Mouse (Mus musculus) testis, adult 2 months (tissue): Measurements from ENCODE around the gene Olfr95. TPM values are rescaled to one million over a fixed set of nuclear protein-coding genes. Genes with fewer than 3 reads are reported as not detected.

Source experiments
- H3K27ac ChIP-seq: fragments of 200-500 bp; 2 replicates; pipeline ENCODE4 v1.5.1; 2012; ENCODE audit warnings: low read depth, low read length; ENCODE audit not compliant: control insufficient read depth, insufficient read depth
- H3K27me3 ChIP-seq: fragments of 200-500 bp; 2 replicates; pipeline ENCODE4 v1.6.1; 2012; ENCODE audit warnings: mild to moderate bottlenecking, low read length, moderate library complexity; ENCODE audit not compliant: control insufficient read depth, insufficient read depth
- H3K36me3 ChIP-seq: fragments of 200-500 bp; 2 replicates; pipeline ENCODE4 v1.6.1; 2012; ENCODE audit warnings: mild to moderate bottlenecking, low read length; ENCODE audit not compliant: control insufficient read depth, insufficient read depth
- H3K4me1 ChIP-seq: fragments of 200-500 bp; 2 replicates; pipeline ENCODE4 v1.6.1; 2012; ENCODE audit warnings: low read length; ENCODE audit not compliant: control insufficient read depth, insufficient read depth
- H3K4me3 ChIP-seq: fragments of 200-500 bp; 2 replicates; pipeline ENCODE4 v1.5.1; 2012; ENCODE audit warnings: low read depth, mild to moderate bottlenecking, low read length, moderate library complexity, mixed read lengths; ENCODE audit not compliant: control insufficient read depth
- CTCF ChIP-seq: fragments of 200-500 bp; IDR thresholded peaks from 2 replicates; pipeline ENCODE4 v1.5.1; 2012; ENCODE audit warnings: low read depth, mild to moderate bottlenecking, inconsistent platforms, low read length, moderate library complexity; ENCODE audit not compliant: control insufficient read depth, insufficient read depth, insufficient replicate concordance
- POLR2A ChIP-seq: fragments of 200-500 bp; IDR thresholded peaks from 2 replicates; pipeline ENCODE4 v1.6.1; 2012; ENCODE audit warnings: low read depth, mild to moderate bottlenecking, inconsistent platforms, low read length, moderate library complexity; ENCODE audit not compliant: control insufficient read depth
- polyA plus RNA-seq: library from polyadenylated mRNA; depleted of rRNA; stranded (reverse); fragments of >200 nt; gene quantifications from 2 replicates; pipeline ENCODE4 v1.2.3, GENCODE M21; 2012

Olfr95 gene
- polyA plus RNA-seq, 1 experiment, result not detected

GRCm38 (mm10) chr17:37218486-37218885 lies 5.6 kb upstream of the Olfr95 start:
- no peaks in the 10 kb centered on the region for H3K4me1 ChIP-seq
- no peaks in the 10 kb centered on the region for H3K36me3 ChIP-seq
- no peaks in the 10 kb centered on the region for H3K27me3 ChIP-seq
- no peak overlapping the region for H3K27ac ChIP-seq
- H3K4me3 ChIP-seq, result no peak overlapping the region
- TF ChIP-seq POLR2A (no peak), CTCF (no peak)

- H3K4me3 ChIP-seq, result peak overlapping the region; percentile 6
- no peaks in the 10 kb centered on the region for H3K27me3 ChIP-seq
- no peaks in the 10 kb centered on the region for H3K36me3 ChIP-seq
- H3K4me1 ChIP-seq, result peaks cover 3% of the 10 kb centered on the region; the same call in 1 of the 2 replicates
- no peak for TF ChIP-seq POLR2A
- TF ChIP-seq CTCF, result no peak
- H3K27ac ChIP-seq, result no peak overlapping the region
Measured at GRCm38 (mm10) chr17:37210884-37211768, 1.8 kb downstream of the Olfr95 start.

- Histone ChIP-seq H3K27ac (no peak overlapping the region), H3K27me3 (no peaks in the 10 kb centered on the region), H3K4me1 (no peaks in the 10 kb centered on the region), H3K4me3 (no peak overlapping the region), H3K36me3 (no peaks in the 10 kb centered on the region)
- TF ChIP-seq POLR2A, result no peak
- TF ChIP-seq CTCF, result no peak
Measured at GRCm38 (mm10) chr17:37203917-37204236, 9.0 kb downstream of the Olfr95 start.

DNA sequence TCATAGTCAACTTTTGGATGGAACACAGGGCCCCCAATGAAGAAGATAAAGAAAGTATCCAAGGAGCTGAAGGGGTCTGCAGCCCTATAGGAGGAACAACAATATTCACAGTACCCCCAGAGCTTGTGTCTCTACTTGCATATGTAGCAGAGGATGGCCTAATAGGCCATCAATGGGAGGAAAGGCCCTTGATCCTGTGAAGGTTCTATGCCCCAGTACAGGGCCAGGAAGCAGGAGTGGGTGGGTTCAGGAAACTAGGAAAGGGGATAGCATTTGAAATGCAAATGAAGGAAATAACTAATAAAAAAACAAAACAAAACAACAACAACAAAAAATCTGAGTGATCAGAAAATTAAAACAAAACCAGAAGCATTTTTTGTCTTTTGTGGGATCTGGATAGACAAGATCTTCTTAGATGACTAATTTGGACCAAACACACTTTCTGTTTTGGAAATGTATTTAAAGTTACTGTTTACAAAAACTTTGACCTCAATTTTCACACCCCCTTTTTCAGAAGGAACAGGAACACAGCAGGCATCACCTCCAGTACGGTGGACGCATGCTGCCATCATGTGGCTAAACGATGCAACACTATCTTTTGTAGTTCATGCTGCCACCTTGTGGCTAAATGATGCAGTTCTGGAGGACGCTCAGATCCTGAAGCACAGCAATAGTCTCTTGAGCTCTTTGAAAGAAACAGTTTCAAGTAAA lies 9.6 kb downstream of the Olfr95 start:
- H3K27me3 ChIP-seq, result no peaks in the 10 kb centered on the region
- no peak overlapping the region for H3K27ac ChIP-seq
- H3K4me3 ChIP-seq, result no peak overlapping the region
- H3K4me1 ChIP-seq, result no peaks in the 10 kb centered on the region
- TF ChIP-seq POLR2A (no peak), CTCF (peak; percentile 91; the same call in 1 of the 2 replicates)
- H3K36me3 ChIP-seq, result no peaks in the 10 kb centered on the region

GRCm38 (mm10) chr17:37200894-37201293 lies 12.0 kb downstream of the Olfr95 start, which contains the start of gene Olfr94:
Olfr94 (minus strand) TSS chr17:37200994.
- TF ChIP-seq CTCF (no peak), POLR2A (no peak)
- Histone ChIP-seq H3K4me3 (no peak within 1 kb of the TSS), H3K27ac (no peak within 1 kb of the TSS)

DNA sequence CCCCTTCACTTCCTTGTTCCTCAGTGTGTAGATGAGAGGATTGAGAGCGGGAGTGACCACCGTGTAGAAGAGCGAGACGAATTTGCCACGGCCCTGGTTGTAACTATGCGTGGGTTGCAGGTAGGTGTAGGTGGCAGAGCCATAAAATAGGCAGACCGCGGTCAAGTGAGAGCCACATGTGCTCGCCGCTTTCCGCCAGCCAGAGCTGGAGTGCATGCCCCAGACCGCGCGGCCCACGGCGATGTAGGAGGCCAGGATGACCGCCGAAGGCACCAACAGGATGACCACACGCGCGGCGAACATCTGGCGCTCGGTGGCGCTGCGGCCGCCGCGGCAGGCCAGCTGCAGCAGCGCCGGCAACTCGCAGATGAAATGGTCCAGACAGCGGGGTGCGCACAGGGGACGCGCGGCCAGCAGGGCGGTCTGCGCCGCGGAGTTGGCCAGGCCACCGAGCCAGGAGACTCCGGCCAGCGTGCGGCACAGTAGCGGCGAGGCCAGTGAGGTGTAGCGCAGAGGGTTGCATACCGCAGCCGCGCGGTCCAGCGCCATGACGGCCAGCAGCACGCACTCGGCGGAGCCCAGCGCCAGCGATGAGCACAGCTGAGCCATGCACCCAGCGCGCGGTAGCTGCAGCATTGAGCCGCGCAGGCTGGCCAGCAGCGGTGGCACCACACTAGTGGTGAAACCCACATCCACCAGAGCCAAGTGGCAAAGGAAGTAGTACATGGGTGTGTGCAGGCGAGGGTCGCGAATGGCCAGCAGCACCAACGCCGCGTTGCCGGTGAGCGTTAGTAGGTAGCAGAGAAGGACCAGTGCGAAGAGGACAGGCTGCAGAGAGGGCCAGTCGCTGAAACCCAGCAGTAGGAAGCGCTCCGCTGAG lies 15.8 kb downstream of the Olfr95 start:
- Histone ChIP-seq H3K36me3 (no peaks in the 10 kb centered on the region), H3K4me1 (peaks cover 5% of the 10 kb centered on the region), H3K27ac (no peak overlapping the region), H3K27me3 (no peaks in the 10 kb centered on the region), H3K4me3 (peak overlapping the region; percentile 41)
- TF ChIP-seq CTCF (no peak), POLR2A (no peak)

More at GRCm38 (mm10) chr17:37200894-37201293, 12.0 kb downstream of the Olfr95 start, which contains the start of gene Olfr94:
- Histone ChIP-seq H3K4me1 (peaks cover 5% of the 10 kb centered on the region), H3K36me3 (no peaks in the 10 kb centered on the region), H3K27me3 (no peaks in the 10 kb centered on the region)

DNA sequence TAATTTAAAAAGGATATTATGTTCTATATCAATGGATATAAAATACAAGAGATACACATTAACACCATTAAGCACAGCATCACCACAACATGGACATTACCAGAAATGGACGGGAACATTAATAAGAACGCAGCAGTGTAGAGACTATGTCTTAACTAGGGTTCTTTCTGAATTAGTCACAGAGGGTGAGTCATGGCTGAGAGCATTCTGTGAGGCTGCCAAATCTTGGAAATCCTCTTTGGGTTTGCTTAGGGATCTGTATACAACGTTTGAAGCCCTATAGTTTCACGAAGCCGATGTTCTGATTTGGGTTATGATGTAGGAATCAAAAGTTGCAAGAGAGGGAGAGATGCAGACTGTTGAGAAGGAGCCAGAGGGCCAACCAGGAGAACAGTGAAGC lies 18.1 kb downstream of the Olfr95 start:
- Histone ChIP-seq H3K4me1 (peaks cover 5% of the 10 kb centered on the region), H3K4me3 (no peak overlapping the region), H3K27me3 (no peaks in the 10 kb centered on the region), H3K27ac (no peak overlapping the region), H3K36me3 (no peaks in the 10 kb centered on the region)
- TF ChIP-seq POLR2A (no peak), CTCF (no peak)
